Comparison of ENCODE assay signal across 23 mouse cellular contexts in the genomic region with DNA sequence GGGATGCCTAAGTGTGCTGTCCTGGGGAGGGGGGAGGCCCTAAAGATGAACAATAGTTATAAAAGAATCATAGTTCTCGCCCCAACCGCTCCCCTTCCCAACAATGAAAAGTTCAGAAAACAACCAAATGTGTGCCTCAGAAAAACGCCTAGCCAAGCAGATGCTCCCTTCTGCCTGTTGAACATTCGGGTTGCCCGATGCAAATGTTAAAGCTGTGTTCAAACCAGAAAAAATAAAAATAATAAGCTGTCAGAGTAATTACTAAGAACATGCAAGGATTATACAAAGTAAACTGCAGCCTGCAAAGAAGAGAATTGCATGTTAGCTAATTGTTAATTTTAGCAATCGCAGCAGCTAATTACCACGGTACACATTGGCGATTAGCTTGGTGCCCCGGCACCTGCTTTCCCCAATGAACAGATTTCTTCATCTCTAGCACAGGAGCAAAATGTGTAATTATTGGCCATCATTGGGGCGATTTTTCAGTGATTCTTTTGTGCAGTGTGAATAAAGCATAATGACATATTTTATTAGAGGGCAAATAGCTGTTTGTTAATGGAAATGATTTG.
A peak's percentile ranks its signal among the peaks of the same experiment; 100 is the strongest.
DNase-seq lines count a peak whose midpoint lies in the region; ATAC-seq lines count a peak whose summit lies in the region.
"Had no signal": no experiment of that assay in that cellular context is flagged by ENCODE, and none has a peak within 500 bp of the region (broad histone marks: within the 10 kb centered on the region; RNA-seq: fewer than 3 reads in every experiment).

No protein-coding gene starts in this region.

- no peak for ATAC-seq in forebrain, embryonic 11.5 days (replicated peaks; ENCODE audit: low FRiP score)
- ATAC-seq in forebrain, embryonic 13.5 days: peak; percentile 78
- ATAC-seq in forebrain, embryonic 16.5 days: peak; percentile 82
- ATAC-seq: activated CD4-positive, CD25-positive, alpha-beta regulatory T cell, adult 4 months had no signal

- no peak overlapping the region for H3K4me3 ChIP-seq in forebrain, embryonic 10.5 days
- H3K4me3 ChIP-seq in forebrain, embryonic 11.5 days (ENCODE audit: low read depth, low read length): no peak overlapping the region
- H3K4me3 ChIP-seq in forebrain, embryonic 13.5 days: no peak overlapping the region
- H3K4me3 ChIP-seq in forebrain, embryonic 16.5 days (replicated peaks; ENCODE audit: low read length): no peak overlapping the region
- H3K4me3 ChIP-seq: embryonic facial prominence, embryonic 12.5 days; embryonic facial prominence, embryonic 15.5 days; hindbrain, embryonic 12.5 days; hindbrain, embryonic 15.5 days had no signal

- DNase-seq in forebrain, embryonic 10.5 days (ENCODE audit: extremely low spot score, low spot score): peak; percentile 12
- DNase-seq in forebrain, embryonic 11.5 days (ENCODE audit: low spot score): no peak
- peak; percentile 16 for DNase-seq in brain, adult 2 months (ENCODE audit: low read depth, low spot score)
- DNase-seq in urinary bladder, postnatal 10 days (ENCODE audit: low spot score): no peak
- no peak for DNase-seq in spleen, postnatal 14 days (ENCODE audit: low spot score in 2 of 2)
- no peak for DNase-seq in urinary bladder, postnatal 36 days (ENCODE audit: low spot score in 2 of 2)
- DNase-seq: adrenal gland, adult 8-10 months; adrenal gland, postnatal 25 days; cerebellum, adult 11 months; cerebellum, adult 2 months; cerebellum, adult 9-11 months; cerebellum, postnatal 25 days; gastrocnemius, postnatal 10 days; gastrocnemius, postnatal 36 days; heart, adult 11 months had no signal

- no peaks in the 10 kb centered on the region for H3K9me3 ChIP-seq in forebrain, embryonic 10.5 days
- no peaks in the 10 kb centered on the region for H3K9me3 ChIP-seq in forebrain, embryonic 11.5 days (ENCODE audit: control insufficient read depth, low read length)
- no peaks in the 10 kb centered on the region for H3K9me3 ChIP-seq in forebrain, embryonic 13.5 days (replicated peaks)
- H3K9me3 ChIP-seq in forebrain, embryonic 16.5 days (ENCODE audit: control insufficient read depth, low read length): no peaks in the 10 kb centered on the region
- H3K9me3 ChIP-seq: embryonic facial prominence, embryonic 12.5 days; embryonic facial prominence, embryonic 15.5 days; hindbrain, embryonic 12.5 days; hindbrain, embryonic 15.5 days had no signal

- peaks cover 27% of the 10 kb centered on the region for H3K4me1 ChIP-seq in forebrain, embryonic 10.5 days
- H3K4me1 ChIP-seq in forebrain, embryonic 11.5 days (replicated peaks; ENCODE audit: control insufficient read depth, insufficient read depth, low read length): peaks cover 5% of the 10 kb centered on the region; the same call in 1 of the 2 replicates
- peaks cover 10% of the 10 kb centered on the region for H3K4me1 ChIP-seq in forebrain, embryonic 13.5 days
- no peaks in the 10 kb centered on the region for H3K4me1 ChIP-seq in forebrain, embryonic 16.5 days (replicated peaks; ENCODE audit: control insufficient read depth, insufficient read depth, low read length)
- H3K4me1 ChIP-seq: embryonic facial prominence, embryonic 12.5 days; embryonic facial prominence, embryonic 15.5 days; hindbrain, embryonic 12.5 days; hindbrain, embryonic 15.5 days had no signal

- WGBS in forebrain, embryonic 10.5 days: 76% methylated on average over 10 of the region's 10 CpGs
- 63% methylated on average over 10 of the region's 10 CpGs for WGBS in forebrain, embryonic 11.5 days
- WGBS in forebrain, embryonic 13.5 days: 30% methylated on average over 10 of the region's 10 CpGs
- 30% methylated on average over 10 of the region's 10 CpGs for WGBS in forebrain, embryonic 16.5 days

- no peak overlapping the region for H3K27ac ChIP-seq in forebrain, embryonic 10.5 days
- no peak overlapping the region for H3K27ac ChIP-seq in forebrain, embryonic 11.5 days (ENCODE audit: low read depth, low read length)
- no peak overlapping the region for H3K27ac ChIP-seq in forebrain, embryonic 13.5 days
- no peak overlapping the region for H3K27ac ChIP-seq in forebrain, embryonic 16.5 days (ENCODE audit: low read length)
- H3K27ac ChIP-seq: embryonic facial prominence, embryonic 12.5 days; embryonic facial prominence, embryonic 15.5 days; hindbrain, embryonic 12.5 days; hindbrain, embryonic 15.5 days had no signal

- H3K27me3 ChIP-seq in forebrain, embryonic 10.5 days (ENCODE audit: poor library complexity, severe bottlenecking): peaks cover 100% of the 10 kb centered on the region
- peaks cover 86% of the 10 kb centered on the region for H3K27me3 ChIP-seq in forebrain, embryonic 11.5 days (ENCODE audit: control insufficient read depth, insufficient read depth, low read length)
- H3K27me3 ChIP-seq in forebrain, embryonic 13.5 days: peaks cover 96% of the 10 kb centered on the region
- peaks cover 81% of the 10 kb centered on the region for H3K27me3 ChIP-seq in forebrain, embryonic 16.5 days (replicated peaks; ENCODE audit: control insufficient read depth, insufficient read depth, low read length)
- H3K27me3 ChIP-seq: embryonic facial prominence, embryonic 12.5 days; embryonic facial prominence, embryonic 15.5 days had no signal

- no peak overlapping the region for H3K9ac ChIP-seq in forebrain, embryonic 11.5 days (ENCODE audit: low read length)
- no peak overlapping the region for H3K9ac ChIP-seq in forebrain, embryonic 13.5 days
- no peak overlapping the region for H3K9ac ChIP-seq in forebrain, embryonic 16.5 days (replicated peaks; ENCODE audit: low read depth, low read length)
- H3K9ac ChIP-seq: embryonic facial prominence, embryonic 12.5 days; embryonic facial prominence, embryonic 15.5 days; hindbrain, embryonic 12.5 days; hindbrain, embryonic 15.5 days had no signal

- no peaks in the 10 kb centered on the region for H3K36me3 ChIP-seq in forebrain, embryonic 10.5 days (replicated peaks)
- no peaks in the 10 kb centered on the region for H3K36me3 ChIP-seq in forebrain, embryonic 11.5 days (ENCODE audit: control insufficient read depth, insufficient read depth, low read length)
- H3K36me3 ChIP-seq in forebrain, embryonic 13.5 days (ENCODE audit: poor library complexity, severe bottlenecking): no peaks in the 10 kb centered on the region
- H3K36me3 ChIP-seq in forebrain, embryonic 16.5 days (ENCODE audit: control insufficient read depth, insufficient read depth): no peaks in the 10 kb centered on the region
- H3K36me3 ChIP-seq: embryonic facial prominence, embryonic 12.5 days; embryonic facial prominence, embryonic 15.5 days; hindbrain, embryonic 12.5 days; hindbrain, embryonic 15.5 days had no signal

- H3K4me2 ChIP-seq in forebrain, embryonic 11.5 days (ENCODE audit: low read depth, low read length, severe bottlenecking): no peak overlapping the region
- H3K4me2 ChIP-seq in forebrain, embryonic 13.5 days: no peak overlapping the region
- H3K4me2 ChIP-seq in forebrain, embryonic 16.5 days (ENCODE audit: low read length): no peak overlapping the region
- H3K4me2 ChIP-seq: embryonic facial prominence, embryonic 12.5 days; embryonic facial prominence, embryonic 15.5 days; heart, embryonic 11.5 days; hindbrain, embryonic 12.5 days; hindbrain, embryonic 15.5 days had no signal

Comparison
In these comparisons a context has a peak if more than half of its experiments do, and no peak if none do; other contexts are left out.
1. DNase-seq: peak in forebrain, embryonic 10.5 days (single experiment) and brain, adult 2 months (single experiment); none in forebrain, embryonic 11.5 days (single experiment), urinary bladder, postnatal 10 days (single experiment), spleen, postnatal 14 days (0 of 2) and urinary bladder, postnatal 36 days (0 of 2).